Mouse (Mus musculus): ENCODE data around the gene Hoxa10.

Hoxa10 gene

GRCm38 (mm10) chr6:52205638-52206621, 34.7 kb downstream of the Hoxa10 start:
- no peak for DNase-seq (ENCODE audit: low spot score in 2 of 2)

GRCm38 (mm10) chr6:52205221-52205620, 35.4 kb downstream of the Hoxa10 start:
- DNase-seq (ENCODE audit: low spot score in 2 of 2): no peak

- DNase-seq (ENCODE audit: low spot score in 2 of 2): peak in 1 of 2 experiments; percentile 51
These were observed 36.5 kb downstream of the Hoxa10 start, which contains the start of gene Hoxa5 for GRCm38 (mm10) chr6:52204050-52204752. Hoxa5 (minus strand) TSS chr6:52204587.

- DNase-seq (ENCODE audit: low spot score in 2 of 2): no peak
These were observed 37.1 kb downstream of the Hoxa10 start for GRCm38 (mm10) chr6:52203371-52204049.

- no peak for DNase-seq (ENCODE audit: low spot score in 2 of 2)
These were observed 37.6 kb downstream of the Hoxa10 start for GRCm38 (mm10) chr6:52203121-52203370.

- no peak for DNase-seq (ENCODE audit: low spot score in 2 of 2)
These were observed 38.1 kb downstream of the Hoxa10 start for GRCm38 (mm10) chr6:52202362-52203120.

GRCm38 (mm10) chr6:52201269-52201668, 39.4 kb downstream of the Hoxa10 start:
- DNase-seq (ENCODE audit: low spot score in 2 of 2): no peak

- DNase-seq (ENCODE audit: low spot score in 2 of 2): no peak
These were observed 39.9 kb downstream of the Hoxa10 start for GRCm38 (mm10) chr6:52200751-52201250.

GRCm38 (mm10) chr6:52200073-52200750, 40.4 kb downstream of the Hoxa10 start:
- no peak for DNase-seq (ENCODE audit: low spot score in 2 of 2)

- peak in 1 of 2 experiments; percentile 45 for DNase-seq (ENCODE audit: low spot score in 2 of 2)
These were observed 43.4 kb downstream of the Hoxa10 start for GRCm38 (mm10) chr6:52197271-52197670.

GRCm38 (mm10) chr6:52196811-52197210, 43.8 kb downstream of the Hoxa10 start:
- DNase-seq (ENCODE audit: low spot score in 2 of 2): no peak

GRCm38 (mm10) chr6:52194690-52195089, 46.0 kb downstream of the Hoxa10 start:
- no peak for DNase-seq (ENCODE audit: low spot score in 2 of 2)

GRCm38 (mm10) chr6:52191860-52192550, 48.6 kb downstream of the Hoxa10 start:
- peak; percentile 73 to 81 for DNase-seq (ENCODE audit: low spot score in 2 of 2)

GRCm38 (mm10) chr6:52190906-52191810, 49.5 kb downstream of the Hoxa10 start, which contains the start of gene Hoxa4:
Hoxa4 (minus strand) TSS chr6:52191753.
- DNase-seq (ENCODE audit: low spot score in 2 of 2): no peak

- DNase-seq (ENCODE audit: low spot score in 2 of 2): no peak
These were observed 50.2 kb downstream of the Hoxa10 start for GRCm38 (mm10) chr6:52190410-52190809.

- no peak for DNase-seq (ENCODE audit: low spot score in 2 of 2)
These were observed 50.7 kb downstream of the Hoxa10 start for GRCm38 (mm10) chr6:52189909-52190308.

GRCm38 (mm10) chr6:52189172-52189591, 51.5 kb downstream of the Hoxa10 start:
- no peak for DNase-seq (ENCODE audit: low spot score in 2 of 2)

GRCm38 (mm10) chr6:52186500-52186899, 54.2 kb downstream of the Hoxa10 start:
- DNase-seq (ENCODE audit: low spot score in 2 of 2): no peak

- no peak for DNase-seq (ENCODE audit: low spot score in 2 of 2)
These were observed 54.8 kb downstream of the Hoxa10 start for GRCm38 (mm10) chr6:52185834-52186233.
